Mouse (Mus musculus): Measurements from ENCODE around the gene Prkra.

GRCm38 (mm10) chr2:76672966-76673392 lies 25.2 kb upstream of the Prkra start, which contains the start of gene Fkbp7:
- TF ChIP-seq CTCF (IDR thresholded peaks at IDR 0.05; ENCODE audit: extremely low read depth, insufficient read length, insufficient replicate concordance, low read depth, low read length) (no peak), POLR2A (IDR thresholded peaks at IDR 0.05; ENCODE audit: low read depth, low read length) (peak; percentile 82)

All from small intestine, adult 2 months (tissue).